Mouse (Mus musculus): ENCODE results near the gene Shld2.
A peak's percentile ranks its signal among the peaks of the same experiment; 100 is the strongest.
"Not testable (repeated sequence)": the region's sequence is repeated elsewhere in the genome, so short reads cannot be mapped to it uniquely, and the experiment has no call there.

Shld2 gene

GRCm38 (mm10) chr14:34280798-34281197 is 29.5 kb downstream of the Shld2 start:
- no peak for DNase-seq (ENCODE audit: low spot score)

GRCm38 (mm10) chr14:34279726-34280125 is 30.6 kb downstream of the Shld2 start:
- no peak for DNase-seq (ENCODE audit: low spot score)

DNA sequence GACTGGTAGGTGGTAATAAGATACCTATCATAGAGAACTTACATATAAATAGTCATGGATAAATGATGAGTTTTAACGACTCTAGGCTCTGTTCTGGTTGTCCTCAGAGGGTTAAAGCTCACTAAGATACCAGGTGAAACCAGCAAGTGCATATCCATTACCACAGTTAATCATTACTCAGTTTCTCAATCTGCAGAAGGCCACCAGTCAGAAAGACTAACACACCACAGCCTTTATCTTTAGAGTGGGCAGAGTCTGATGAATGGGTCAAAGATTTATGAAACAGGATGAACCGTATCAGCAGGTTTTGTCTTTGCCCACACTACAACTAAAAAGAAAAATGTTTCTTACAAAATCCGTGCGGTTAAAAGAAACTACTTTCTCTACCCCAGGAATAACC is 35.1 kb downstream of the Shld2 start:
- DNase-seq (ENCODE audit: low spot score), result no peak

DNA sequence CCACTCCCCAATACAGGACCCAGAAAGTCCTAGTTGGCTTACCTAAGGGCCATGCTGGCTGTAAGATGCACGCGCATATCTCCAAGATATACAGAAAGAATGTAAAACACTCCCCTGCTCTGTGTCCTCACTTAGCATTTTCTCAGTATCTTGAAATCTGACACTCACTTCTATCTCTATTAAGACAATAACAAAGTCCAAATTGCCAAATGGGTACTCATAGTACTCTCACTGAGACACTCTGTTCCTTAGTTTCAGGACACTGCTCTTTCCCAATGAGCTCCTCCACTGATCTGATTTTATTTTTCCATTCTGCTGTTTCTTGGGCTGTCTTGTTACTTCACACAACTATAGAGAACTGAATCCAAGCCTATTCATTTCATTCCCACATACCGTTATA is 36.2 kb downstream of the Shld2 start:
- DNase-seq (ENCODE audit: low spot score), result no peak

DNA sequence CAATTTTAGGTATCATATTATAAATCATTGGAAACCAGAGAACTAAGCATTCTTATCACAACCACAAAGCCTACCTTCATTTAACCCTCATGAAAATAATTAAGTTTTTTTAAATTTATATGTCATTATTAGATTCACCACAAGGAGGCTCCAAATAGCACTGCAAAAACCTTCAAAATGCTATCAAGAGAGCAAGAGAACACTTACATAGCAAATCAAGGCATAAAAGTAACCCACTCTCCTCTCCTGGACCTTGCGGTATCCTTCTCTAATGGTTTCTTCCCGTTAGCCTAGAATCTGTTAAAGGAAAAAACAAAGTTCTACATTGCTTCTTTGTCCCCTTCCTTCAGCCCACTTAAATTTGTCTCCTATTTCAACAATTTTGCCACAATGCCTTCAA is 37.0 kb downstream of the Shld2 start:
- DNase-seq (ENCODE audit: low spot score), result no peak

GRCm38 (mm10) chr14:34268046-34268445 is 42.2 kb downstream of the Shld2 start:
- no peak for DNase-seq (ENCODE audit: low spot score)

GRCm38 (mm10) chr14:34258525-34258924 is 51.8 kb downstream of the Shld2 start:
- DNase-seq (ENCODE audit: low spot score), result not testable (repeated sequence)

DNA sequence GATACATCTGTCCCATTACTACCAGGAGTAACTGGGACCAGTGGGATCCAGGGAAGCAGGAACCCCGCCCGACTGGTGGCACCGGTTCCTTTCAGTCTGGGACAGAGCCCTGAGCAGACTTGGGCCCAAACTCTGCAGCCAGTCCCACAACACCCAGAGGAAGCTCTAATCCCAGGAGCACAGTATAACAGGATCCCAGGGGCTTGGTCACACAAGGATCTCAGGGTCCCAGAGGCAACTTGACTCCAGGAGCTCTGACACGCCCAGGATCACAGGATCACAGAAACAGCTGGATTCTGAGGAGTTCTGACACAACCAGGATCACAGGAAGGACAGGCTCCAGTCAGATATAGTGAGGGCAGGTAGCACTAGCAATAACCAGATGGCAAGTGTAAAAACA is 57.0 kb downstream of the Shld2 start:
- no peak for DNase-seq (ENCODE audit: low spot score)

- no peak for DNase-seq (ENCODE audit: low spot score)
Observed at GRCm38 (mm10) chr14:34252470-34253145, 57.7 kb downstream of the Shld2 start.

GRCm38 (mm10) chr14:34240676-34241075 is 69.6 kb downstream of the Shld2 start:
- DNase-seq (ENCODE audit: low spot score), result no peak

GRCm38 (mm10) chr14:34240263-34240662 is 70.0 kb downstream of the Shld2 start:
- no peak for DNase-seq (ENCODE audit: low spot score)

DNA sequence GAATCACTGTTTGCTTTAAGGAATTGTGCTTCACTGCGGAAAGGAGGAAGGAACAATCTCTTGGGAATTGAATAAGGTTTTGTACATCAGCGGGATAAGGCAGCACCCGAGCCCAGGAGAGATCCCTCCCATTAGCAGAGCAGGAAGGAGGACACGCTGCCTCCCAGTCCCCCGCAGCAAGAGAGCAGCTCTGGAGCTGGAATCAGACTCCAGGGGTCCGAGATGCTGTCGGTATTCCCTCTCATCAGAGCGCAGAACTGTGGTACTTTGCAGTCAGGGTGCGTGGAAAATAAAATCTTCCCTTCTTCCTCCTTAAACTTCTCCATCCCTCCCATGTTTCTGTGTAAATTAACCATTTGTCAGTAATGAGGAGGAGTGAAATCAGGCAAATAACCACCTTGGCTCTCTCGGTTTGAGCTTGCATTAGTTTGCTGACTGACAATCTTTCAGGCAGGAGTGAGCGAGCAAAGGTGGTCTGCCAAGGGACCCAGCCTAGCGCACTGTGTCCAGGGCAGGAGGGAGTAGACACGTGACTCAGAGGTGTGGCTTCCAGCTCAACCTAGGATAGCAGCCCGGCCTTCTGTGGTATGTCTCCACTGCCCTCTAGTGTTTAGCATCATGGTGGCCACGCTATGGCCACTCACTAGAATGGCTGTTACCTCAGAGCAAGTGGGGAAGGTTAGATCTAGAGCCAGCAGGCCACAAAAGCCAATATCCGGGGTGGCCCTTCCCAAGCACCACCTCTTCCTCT is 75.5 kb downstream of the Shld2 start:
- DNase-seq (ENCODE audit: low spot score), result peak; percentile 18

DNA sequence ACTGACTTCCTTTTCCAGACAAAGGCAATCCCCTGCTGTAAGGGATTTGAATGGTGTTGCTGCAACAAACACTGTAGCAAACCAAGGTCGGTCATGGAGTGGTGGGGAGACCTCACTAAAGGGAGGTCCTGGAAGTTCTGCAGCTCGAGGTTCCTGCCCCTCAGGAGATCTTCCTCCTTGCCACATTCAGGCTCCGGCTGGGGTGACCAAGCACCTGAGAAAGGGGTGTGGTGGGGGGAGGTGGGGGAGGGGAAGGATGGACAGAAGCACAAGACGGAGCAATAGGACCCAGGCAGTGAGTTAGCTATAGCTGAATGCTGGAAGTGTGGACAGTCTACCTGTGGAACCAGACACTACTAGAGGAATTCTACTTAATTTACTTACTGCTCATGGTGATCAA is 76.4 kb downstream of the Shld2 start:
- DNase-seq (ENCODE audit: low spot score), result no peak

DNA sequence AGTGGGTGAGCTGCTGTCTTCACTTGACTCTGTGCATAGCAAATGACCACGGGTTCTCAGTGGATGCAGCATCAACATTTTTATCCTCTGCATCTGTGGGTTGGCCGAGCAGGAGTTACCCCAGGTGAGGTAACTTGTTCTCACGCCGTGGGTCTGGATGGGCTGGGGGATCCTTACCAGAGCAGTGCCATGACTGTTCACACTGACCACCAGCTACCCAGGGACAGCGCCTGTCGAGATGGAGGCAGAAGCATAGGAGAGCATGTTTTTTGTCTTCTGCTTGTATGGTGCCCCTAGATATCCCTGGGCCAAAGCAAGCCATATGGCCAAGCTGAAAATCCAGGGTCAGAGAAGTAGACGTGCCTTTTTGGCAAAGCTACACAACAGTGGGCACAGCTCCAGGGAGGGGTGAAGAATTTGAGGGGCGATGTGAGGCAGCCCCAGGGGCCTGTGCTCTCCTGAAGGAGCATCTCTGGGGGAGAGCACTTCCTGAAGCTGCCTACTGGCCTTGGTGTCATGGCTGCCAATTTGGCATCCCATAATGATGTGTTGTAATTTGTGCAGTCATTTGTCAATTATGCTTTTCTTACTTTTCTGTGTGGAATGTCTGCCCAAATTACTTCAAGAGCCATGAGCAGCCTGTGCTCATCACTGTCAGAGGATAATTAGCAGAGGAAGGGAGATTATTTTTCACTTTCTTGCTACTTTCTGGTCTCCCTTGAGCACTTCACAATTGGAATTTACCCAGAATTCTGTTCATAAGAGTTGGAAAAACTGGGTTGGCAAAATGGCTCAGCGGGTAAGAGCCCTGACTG is 77.2 kb downstream of the Shld2 start:
- no peak for DNase-seq (ENCODE audit: low spot score)

- DNase-seq (ENCODE audit: low spot score), result no peak
Observed at GRCm38 (mm10) chr14:34232340-34232739, 78.0 kb downstream of the Shld2 start.

- DNase-seq (ENCODE audit: low spot score), result no peak
Observed at GRCm38 (mm10) chr14:34228830-34229506, 81.3 kb downstream of the Shld2 start.

DNA sequence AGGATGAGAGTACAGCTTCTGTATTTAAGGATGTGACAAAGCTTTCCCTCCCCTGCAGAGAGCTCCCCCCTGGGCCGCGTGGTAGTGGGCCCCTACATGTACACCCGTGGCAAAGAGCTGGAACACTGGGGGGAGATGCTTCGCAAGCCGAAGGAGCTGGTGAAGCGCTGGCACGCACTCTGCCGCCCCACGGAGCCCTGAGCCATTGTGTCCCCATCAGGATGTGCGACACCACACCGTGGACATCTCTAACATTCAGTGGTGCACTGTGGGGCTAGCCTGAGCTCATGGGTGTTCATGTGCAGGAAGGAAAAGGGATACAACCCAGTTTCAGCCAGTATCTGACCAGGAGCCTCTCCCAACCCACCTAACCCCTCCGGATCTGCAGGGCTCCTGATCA is 82.3 kb downstream of the Shld2 start:
- DNase-seq (ENCODE audit: low spot score), result no peak

- no peak for DNase-seq (ENCODE audit: low spot score)
Observed at GRCm38 (mm10) chr14:34226566-34226965, 83.7 kb downstream of the Shld2 start.

DNA sequence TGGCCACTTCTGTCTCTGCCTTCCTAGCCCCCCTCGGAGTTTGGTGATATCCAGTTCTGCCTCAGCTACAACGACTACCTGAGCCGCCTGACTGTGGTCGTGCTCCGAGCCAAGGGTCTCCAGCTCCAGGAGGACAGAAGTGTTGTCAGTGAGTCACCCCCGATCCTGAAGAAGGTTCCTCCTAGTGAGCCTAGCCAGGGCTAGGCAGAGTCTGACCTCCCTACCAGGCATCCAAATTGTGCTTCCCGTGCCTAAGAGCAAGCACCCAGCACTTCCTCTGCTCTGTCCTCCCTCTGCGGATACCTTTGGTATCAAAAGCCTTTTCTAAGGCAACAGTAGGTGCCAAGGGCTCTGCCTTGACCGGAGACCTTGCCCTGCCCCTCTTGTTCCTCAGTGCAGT is 84.3 kb downstream of the Shld2 start:
- no peak for DNase-seq (ENCODE audit: low spot score)

GRCm38 (mm10) chr14:34223362-34223898 is 86.9 kb downstream of the Shld2 start:
- DNase-seq (ENCODE audit: low spot score), result no peak

GRCm38 (mm10) chr14:34221416-34222077 is 88.7 kb downstream of the Shld2 start:
- no peak for DNase-seq (ENCODE audit: low spot score)
